Mouse (Mus musculus): ENCODE results near the gene Katnal1.

DNA sequence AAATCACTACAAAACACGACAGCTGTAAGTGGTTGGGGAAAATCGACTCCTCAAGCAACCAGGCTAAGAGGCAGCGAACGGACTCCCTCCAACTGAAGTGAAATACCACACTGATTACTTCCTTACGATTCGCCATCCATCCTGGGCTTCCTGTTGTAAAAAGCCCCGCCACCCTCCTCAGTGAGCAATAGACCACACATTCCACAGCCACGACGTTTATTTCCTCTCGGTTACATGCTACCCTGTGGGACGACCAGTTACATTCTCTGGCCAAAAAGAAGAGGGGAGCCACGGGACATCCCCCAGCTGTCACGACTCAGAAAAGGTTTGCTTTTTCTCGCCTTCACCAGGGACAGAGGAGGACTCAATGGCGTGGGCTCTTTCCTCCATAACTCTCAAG, 20.9 kb upstream of the Katnal1 start:
- TF ChIP-seq POLR2A (IDR thresholded peaks at IDR 0.05; ENCODE audit: low read depth, low read length) (peak; percentile 48), CTCF (IDR thresholded peaks at IDR 0.05; ENCODE audit: borderline replicate concordance, insufficient read depth, low read length) (no peak)
